Mouse (Mus musculus): ENCODE measurements around the gene Vezt.

Vezt gene

DNA sequence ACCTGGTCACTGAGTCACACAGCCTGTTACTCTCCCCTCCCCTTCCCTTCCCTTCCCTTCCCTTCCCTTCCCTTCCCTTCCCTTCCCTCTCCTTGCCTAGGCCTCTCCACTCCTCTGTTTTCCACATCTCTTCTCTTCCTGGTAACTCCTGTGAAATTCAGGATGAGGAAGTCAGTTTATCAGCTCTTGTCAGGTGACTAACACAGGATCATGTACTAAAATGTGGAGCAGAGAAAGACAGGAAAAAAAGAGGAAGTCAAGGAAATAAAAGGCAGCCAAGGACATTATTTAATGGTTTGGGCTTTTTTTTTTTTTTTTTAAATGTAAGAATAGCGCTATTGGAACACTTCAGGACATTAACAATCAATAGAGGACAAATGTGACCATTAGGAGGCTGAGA is 126.6 kb downstream of the Vezt start:
- DNase-seq, result no peak

GRCm38 (mm10) chr10:93908540-93908939 is 127.1 kb downstream of the Vezt start:
- no peak for DNase-seq

DNA sequence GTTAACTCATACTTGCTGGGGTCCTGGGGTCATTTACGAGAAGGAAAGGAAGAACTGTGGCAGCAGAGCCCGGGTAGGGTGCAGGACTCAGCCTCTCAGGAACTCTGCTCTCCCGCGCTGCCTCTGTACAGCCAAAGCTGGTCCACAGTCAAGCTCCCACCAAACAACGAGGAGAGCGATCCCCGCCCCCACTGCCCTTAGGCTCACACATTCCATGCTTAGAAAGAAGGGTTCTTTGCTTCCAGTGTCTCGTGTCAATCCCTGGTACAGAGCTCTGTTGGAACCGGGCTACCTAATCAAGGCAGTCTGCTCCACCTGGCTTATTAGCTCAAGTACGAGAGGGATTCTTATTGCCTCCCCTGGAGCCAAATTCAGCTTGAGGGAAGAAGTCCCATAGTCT is 128.2 kb downstream of the Vezt start:
- no peak for DNase-seq

- DNase-seq, result no peak
These were observed 135.7 kb downstream of the Vezt start for GRCm38 (mm10) chr10:93899907-93900306.

DNA sequence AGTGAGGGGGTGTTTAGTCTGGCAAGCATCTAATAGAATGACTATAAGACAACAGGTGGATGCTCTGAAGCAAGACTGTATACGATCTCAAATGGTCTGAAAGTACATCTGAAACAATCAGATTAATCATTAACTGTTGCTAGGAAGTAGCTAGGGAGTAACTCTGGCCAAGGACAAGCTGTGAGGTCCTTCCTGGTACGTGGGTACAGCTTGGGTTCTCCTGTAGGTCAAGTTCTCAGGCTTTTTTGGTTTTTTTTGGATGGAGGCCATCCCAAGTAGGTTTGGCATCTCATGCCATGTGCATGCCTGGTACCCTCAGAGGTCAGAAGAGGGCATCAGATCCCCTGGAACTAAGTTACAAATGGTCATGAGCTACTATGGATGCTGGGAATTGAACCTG is 136.3 kb downstream of the Vezt start:
- no peak for DNase-seq

GRCm38 (mm10) chr10:93897043-93897646 is 138.5 kb downstream of the Vezt start, which contains the start of gene Metap2:
Gene Metap2 (minus strand): TSS chr10:93897093.
- no peak for DNase-seq

DNA sequence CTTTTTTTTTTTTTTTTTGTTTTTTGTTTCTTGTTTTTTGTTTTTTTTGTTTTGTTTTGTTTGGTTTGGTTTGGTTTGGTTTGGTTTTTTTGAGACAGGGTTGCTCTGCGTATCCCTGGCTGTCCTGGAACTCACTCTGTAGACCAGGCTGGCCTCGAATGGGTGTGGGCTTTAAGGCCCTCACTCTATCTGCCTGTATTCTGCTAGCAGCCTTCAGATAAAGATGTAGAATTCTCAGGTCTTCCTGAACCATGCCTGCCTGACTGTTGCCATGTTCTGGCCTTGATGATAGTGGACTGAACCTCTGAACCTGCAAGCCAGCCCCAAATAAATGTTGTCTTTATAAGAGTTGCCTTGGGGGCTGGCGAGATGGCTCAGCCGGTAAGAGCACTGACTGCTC is 143.1 kb downstream of the Vezt start:
- no peak for DNase-seq

DNA sequence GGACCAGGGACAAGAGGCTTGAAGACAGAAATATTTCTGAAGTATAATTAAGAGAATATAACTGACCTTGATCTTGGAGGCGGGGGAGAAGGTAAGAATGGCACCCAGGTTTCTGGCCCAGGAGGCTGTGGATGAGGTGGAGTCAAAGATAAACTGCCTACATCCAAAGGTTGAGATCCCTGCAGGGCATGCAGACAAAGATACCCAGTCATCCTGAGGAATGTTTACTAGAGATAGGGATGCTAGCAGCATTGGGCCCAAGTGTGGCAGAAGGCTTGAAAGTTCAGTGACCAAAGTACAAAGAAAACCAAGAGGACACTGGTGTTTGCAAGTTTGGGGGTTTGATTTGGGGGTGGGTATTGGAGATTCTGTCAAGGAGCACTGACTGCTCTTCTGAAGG is 144.6 kb downstream of the Vezt start:
- DNase-seq, result no peak

GRCm38 (mm10) chr10:93890565-93890964 is 145.1 kb downstream of the Vezt start:
- no peak for DNase-seq

GRCm38 (mm10) chr10:93889976-93890375 is 145.6 kb downstream of the Vezt start:
- no peak for DNase-seq

DNA sequence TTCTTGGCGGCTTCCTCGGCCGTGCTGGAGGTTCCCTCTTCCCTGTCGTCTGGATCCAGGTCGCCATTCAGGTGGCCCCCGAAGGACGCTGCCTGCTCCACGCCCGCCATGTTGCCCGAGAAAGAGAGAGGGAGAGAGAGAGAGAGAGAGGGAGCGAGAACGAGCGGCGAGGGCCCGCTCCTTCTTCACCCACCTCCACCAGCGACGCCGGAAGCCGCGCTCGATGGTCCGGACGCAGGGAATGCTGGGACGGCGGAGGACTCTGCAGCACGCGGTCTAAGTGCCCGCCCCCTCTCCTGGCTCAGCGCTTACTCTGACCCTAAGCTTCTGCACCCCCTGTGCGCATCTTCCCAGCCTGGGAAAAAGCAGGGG is 146.1 kb downstream of the Vezt start:
- DNase-seq, result peak; percentile 81
